In the genomic region with DNA sequence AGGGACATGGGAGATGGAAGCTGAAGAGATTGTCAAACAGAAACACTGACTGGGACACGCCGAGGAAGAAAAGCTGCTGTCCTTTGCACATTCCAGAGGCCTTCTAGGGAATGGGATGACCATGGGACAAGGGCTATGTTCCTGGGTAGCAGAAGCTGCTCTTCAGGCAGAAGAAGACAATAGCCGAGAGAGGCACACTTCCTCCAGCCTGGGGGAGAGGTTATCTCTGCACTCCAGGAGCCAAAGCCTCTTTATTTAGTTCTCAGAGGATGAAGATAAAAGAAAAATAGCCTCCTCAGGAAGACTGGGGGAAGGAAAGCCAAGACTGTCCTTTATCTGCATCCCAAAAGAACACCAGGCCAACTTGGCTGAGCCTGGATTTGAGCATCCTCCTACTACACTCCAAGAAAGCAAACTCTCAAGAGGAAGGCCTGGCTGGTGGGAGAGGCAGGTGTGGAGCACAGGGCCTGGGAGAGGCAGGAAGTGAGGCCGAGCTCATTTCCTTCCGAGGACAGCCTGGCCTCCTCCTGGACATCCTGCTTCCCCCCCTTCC, we compare ENCODE assay signal across 9 mouse cellular contexts.
A peak's percentile ranks its signal among the peaks of the same experiment; 100 is the strongest.
DNase-seq lines count a peak whose midpoint lies in the region; ATAC-seq and TF ChIP-seq lines count a peak whose summit lies in the region.
"Had no signal": no experiment of that assay in that cellular context is flagged by ENCODE, and none has a peak within 500 bp of the region (broad histone marks: within the 10 kb centered on the region; RNA-seq: fewer than 3 reads in every experiment).

No protein-coding gene starts in this region.

- no peak for TF ChIP-seq CTCF in thymus, adult 2 months (IDR thresholded peaks at IDR 0.05; ENCODE audit: borderline replicate concordance, control insufficient read depth, extremely low read depth, insufficient read depth, low read length, poor library complexity)

- no peaks in the 10 kb centered on the region for H3K9me3 ChIP-seq in liver, embryonic 13.5 days (replicated peaks)

- H3K27ac ChIP-seq in liver, embryonic 13.5 days = no peak overlapping the region
- H3K27ac ChIP-seq in thymus, adult 2 months (ENCODE audit: control insufficient read depth, insufficient read depth, low read length) = no peak overlapping the region

- ATAC-seq in liver, embryonic 13.5 days (ENCODE audit: low read depth) = peak; percentile 36; the same call in 1 of the 2 replicates

- no peak for TF ChIP-seq POLR2A in thymus, adult 2 months (IDR thresholded peaks at IDR 0.05; ENCODE audit: control insufficient read depth, extremely low read depth, insufficient read depth, low read length, poor library complexity)

- no peaks in the 10 kb centered on the region for H3K36me3 ChIP-seq in liver, embryonic 13.5 days
- peaks cover 12% of the 10 kb centered on the region; the same call in 1 of the 2 replicates for H3K36me3 ChIP-seq in thymus, adult 2 months (ENCODE audit: control insufficient read depth, insufficient read depth, low read length)

- peaks cover 18% of the 10 kb centered on the region; the same call in 1 of the 2 replicates for H3K4me1 ChIP-seq in liver, embryonic 13.5 days (replicated peaks)
- H3K4me1 ChIP-seq in thymus, adult 2 months (replicated peaks; ENCODE audit: control insufficient read depth, insufficient read depth, low read length) = peaks cover 5% of the 10 kb centered on the region

- intact Hi-C loops in heart, postnatal 25 days (cut with DNase I) = loop anchor here (1.0 to 5.0 kb wide), 4 partner anchors 22 to 261 kb away; no protein-coding TSS in a partner anchor

- WGBS in liver, embryonic 13.5 days (ENCODE audit: insufficient replicate concordance) = 29% methylated on average over 5 of the region's 5 CpGs
- WGBS in thymus, adult 2 months = 64% methylated on average over 5 of the region's 5 CpGs

- no peak overlapping the region for H3K4me2 ChIP-seq in liver, embryonic 13.5 days

- no peak overlapping the region for H3K4me3 ChIP-seq in liver, embryonic 13.5 days (replicated peaks)
- no peak overlapping the region for H3K4me3 ChIP-seq in thymus, adult 2 months (ENCODE audit: control insufficient read depth, insufficient read depth, low read length)

- peak; percentile 24 for DNase-seq in adrenal gland, postnatal 10 days
- no peak for DNase-seq in adrenal gland, postnatal 25 days
- DNase-seq in adrenal gland, postnatal 36 days = peak; percentile 35 to 61
- peak; percentile 55 for DNase-seq in heart, postnatal 25 days (ENCODE audit: low spot score)
- peak; percentile 3 for DNase-seq in liver, embryonic 13.5 days
- no peak for DNase-seq in testis, postnatal 14 days (ENCODE audit: low spot score)
- no peak for DNase-seq in retina, postnatal 1 day
- no peak for DNase-seq in thymus, adult 2 months
- DNase-seq: layer of hippocampus, postnatal 36 days had no signal

- no peaks in the 10 kb centered on the region for H3K27me3 ChIP-seq in liver, embryonic 13.5 days
- no peaks in the 10 kb centered on the region for H3K27me3 ChIP-seq in thymus, adult 2 months (ENCODE audit: control insufficient read depth, insufficient read depth, low read length)

- H3K9ac ChIP-seq in liver, embryonic 13.5 days = no peak overlapping the region

Comparison
In these comparisons a context has a peak if more than half of its experiments do, and no peak if none do; other contexts are left out.
1. DNase-seq: peak in adrenal gland, postnatal 10 days (single experiment), adrenal gland, postnatal 36 days (2 of 2), heart, postnatal 25 days (single experiment) and liver, embryonic 13.5 days (single experiment); none in adrenal gland, postnatal 25 days (single experiment), testis, postnatal 14 days (single experiment), retina, postnatal 1 day (single experiment) and thymus, adult 2 months (single experiment).